Mouse (Mus musculus) MEL (cell line): ENCODE results near the gene Dpf2. TPM values are rescaled to one million over a fixed set of nuclear protein-coding genes. Genes with fewer than 3 reads are reported as not detected.

ENCODE experiments used
- DNase-seq: peaks from one replicate; pipeline ENCODE4 v3.0.0; 2011; ENCODE audit warnings: low read depth, low spot score
- H3K27ac ChIP-seq: 2 replicates; pipeline ENCODE4 v1.5.1; 2012; ENCODE audit warnings: low read depth, mild to moderate bottlenecking, control low read depth, low read length, moderate library complexity; ENCODE audit not compliant: control insufficient read depth
- H3K27me3 ChIP-seq, 2 experiments: fragments of 150-350 bp in 1 of 2; sonication (generic) in 1 of 2; 2 replicates each; pipeline ENCODE4 v1.6.1; 2012; ENCODE audit warnings: low read length in 2 of 2, mild to moderate bottlenecking in 2 of 2, improper control_type of control experiment in 1 of 2, moderate library complexity in 1 of 2; ENCODE audit not compliant: insufficient read depth in 2 of 2, control insufficient read depth in 1 of 2
- H3K36me3 ChIP-seq, 2 experiments: 2 replicates each; pipeline ENCODE4 v1.6.1; 2012 to 2014; ENCODE audit warnings: low read length in 2 of 2, improper control_type of control experiment in 1 of 2, inconsistent platforms in 1 of 2, mild to moderate bottlenecking in 1 of 2; ENCODE audit not compliant: insufficient read depth in 2 of 2, control insufficient read depth in 1 of 2
- H3K4me1 ChIP-seq, 2 experiments: fragments of 150-350 bp in 1 of 2; sonication (generic) in 1 of 2; 2 replicates each; pipeline ENCODE4 v1.6.1; 2012; ENCODE audit warnings: low read length in 2 of 2, improper control_type of control experiment in 1 of 2, mild to moderate bottlenecking in 1 of 2; ENCODE audit not compliant: insufficient read depth in 2 of 2, control insufficient read depth in 1 of 2
- H3K4me3 ChIP-seq, 2 experiments: fragments of 150-350 bp in 1 of 2; sonication (generic) in 1 of 2; 2 replicates each; pipeline ENCODE4 v1.5.1; 2012; ENCODE audit warnings: low read depth in 2 of 2, low read length in 2 of 2, mild to moderate bottlenecking in 2 of 2, moderate library complexity in 2 of 2, control low read depth in 1 of 2, improper control_type of control experiment in 1 of 2; ENCODE audit not compliant: control insufficient read depth in 1 of 2, insufficient read depth in 1 of 2
- H3K79me2 ChIP-seq: 2 replicates; pipeline ENCODE4 v1.6.1; 2012; ENCODE audit warnings: mild to moderate bottlenecking, low read length, moderate library complexity; ENCODE audit not compliant: control insufficient read depth, poor library complexity, insufficient read depth
- H3K9ac ChIP-seq: 2 replicates; pipeline ENCODE4 v1.6.1; 2012; ENCODE audit warnings: low read depth, mild to moderate bottlenecking, control low read depth, low read length, moderate library complexity; ENCODE audit not compliant: control insufficient read depth, poor library complexity, severe bottlenecking
- H3K9me3 ChIP-seq: fragments of 150-350 bp; sonication (generic); replicated peaks from 2 replicates; pipeline ENCODE4 v1.6.1; 2012; ENCODE audit warnings: mild to moderate bottlenecking, low read length, improper control_type of control experiment, moderate library complexity; ENCODE audit not compliant: insufficient read depth
- ELF1 ChIP-seq: IDR thresholded peaks from 2 replicates; pipeline ENCODE4 v1.6.1; 2014; ENCODE audit warnings: low read depth, mild to moderate bottlenecking, inconsistent platforms, low read length, improper control_type of control experiment, moderate library complexity
- HCFC1 ChIP-seq: IDR thresholded peaks from 2 replicates; pipeline ENCODE4 v1.6.1; 2012; ENCODE audit warnings: low read depth, mild to moderate bottlenecking, inconsistent platforms, low read length, improper control_type of control experiment, moderate library complexity
- KAT2A ChIP-seq: conservative IDR thresholded peaks from 2 replicates; pipeline ENCODE4 v1.6.1; 2012; ENCODE audit warnings: low read depth, low read length, improper control_type of control experiment, inconsistent platforms
- MAX ChIP-seq: IDR thresholded peaks from 2 replicates; pipeline ENCODE4 v1.6.1; 2011; ENCODE audit warnings: low read length, improper control_type of control experiment
- MAZ ChIP-seq: IDR thresholded peaks from 2 replicates; pipeline ENCODE4 v1.6.1; 2012; ENCODE audit warnings: low read depth, mild to moderate bottlenecking, inconsistent platforms, low read length, improper control_type of control experiment
- MXI1 ChIP-seq: IDR thresholded peaks from 2 replicates; pipeline ENCODE4 v1.6.1; 2011; ENCODE audit warnings: mild to moderate bottlenecking, low read depth, low read length, improper control_type of control experiment
- NELFE ChIP-seq: IDR thresholded peaks from 2 replicates; pipeline ENCODE4 v1.6.1; 2011; ENCODE audit warnings: low read depth, low read length, improper control_type of control experiment
- NRF1 ChIP-seq: IDR thresholded peaks from 2 replicates; pipeline ENCODE4 v1.6.1; 2014; ENCODE audit warnings: low read depth, mild to moderate bottlenecking, inconsistent platforms, low read length, improper control_type of control experiment, moderate library complexity; ENCODE audit not compliant: poor library complexity, insufficient read depth, severe bottlenecking
- POLR2A ChIP-seq, 2 experiments: IDR thresholded peaks; 2 replicates each; pipeline ENCODE4 v1.6.1; 2011 to 2012; ENCODE audit warnings: low read length in 2 of 2, mild to moderate bottlenecking in 2 of 2, control low read depth in 1 of 2, improper control_type of control experiment in 1 of 2, low read depth in 1 of 2, moderate library complexity in 1 of 2; ENCODE audit not compliant: control insufficient read depth in 1 of 2, insufficient read depth in 1 of 2, poor library complexity in 1 of 2
- POLR2AphosphoS2 ChIP-seq: IDR thresholded peaks from 2 replicates; pipeline ENCODE4 v1.6.1; 2011; ENCODE audit warnings: low read length, improper control_type of control experiment
- RCOR1 ChIP-seq: IDR thresholded peaks from 2 replicates; pipeline ENCODE4 v1.6.1; 2012; ENCODE audit warnings: low read depth, mild to moderate bottlenecking, inconsistent platforms, low read length, improper control_type of control experiment
- SIN3A ChIP-seq: IDR thresholded peaks from 2 replicates; pipeline ENCODE4 v1.6.1; 2012; ENCODE audit warnings: low read length, improper control_type of control experiment, inconsistent platforms
- TAL1 ChIP-seq: IDR thresholded peaks from 2 replicates; pipeline ENCODE4 v1.6.1; 2012; ENCODE audit warnings: mild to moderate bottlenecking, inconsistent platforms, low read length, moderate library complexity, mixed read lengths
- TBP ChIP-seq: IDR thresholded peaks from 2 replicates; pipeline ENCODE4 v1.8.0; 2011; ENCODE audit warnings: low read depth, low read length, improper control_type of control experiment
- TCF12 ChIP-seq: IDR thresholded peaks from 2 replicates; pipeline ENCODE4 v1.6.1; 2014; ENCODE audit warnings: low read depth, mild to moderate bottlenecking, inconsistent platforms, low read length, improper control_type of control experiment, moderate library complexity
- UBTF ChIP-seq: IDR thresholded peaks from 2 replicates; pipeline ENCODE4 v1.6.1; 2012; ENCODE audit warnings: low read depth, mild to moderate bottlenecking, inconsistent platforms, low read length, improper control_type of control experiment, moderate library complexity, borderline replicate concordance; ENCODE audit not compliant: insufficient read depth
- USF2 ChIP-seq, 2 experiments: IDR thresholded peaks; 2 replicates each; pipeline ENCODE4 v1.6.1; 2011 to 2012; ENCODE audit warnings: improper control_type of control experiment in 2 of 2, low read length in 2 of 2, borderline replicate concordance in 1 of 2, inconsistent platforms in 1 of 2, low read depth in 1 of 2, mild to moderate bottlenecking in 1 of 2; ENCODE audit not compliant: insufficient read depth in 1 of 2
- ZKSCAN1 ChIP-seq: IDR thresholded peaks from 2 replicates; pipeline ENCODE4 v1.6.1; 2012; ENCODE audit warnings: low read depth, mild to moderate bottlenecking, inconsistent platforms, low read length, improper control_type of control experiment, moderate library complexity
- ZMIZ1 ChIP-seq: IDR thresholded peaks from 2 replicates; pipeline ENCODE4 v1.6.1; 2012; ENCODE audit warnings: low read depth, mild to moderate bottlenecking, inconsistent platforms, low read length, improper control_type of control experiment, moderate library complexity
- ZNF384 ChIP-seq: IDR thresholded peaks from 2 replicates; pipeline ENCODE4 v1.6.1; 2012; ENCODE audit warnings: low read depth, mild to moderate bottlenecking, inconsistent platforms, low read length, improper control_type of control experiment
- polyA plus RNA-seq, 2 experiments: library from polyadenylated mRNA; stranded (reverse) in 1 of 2; unstranded in 1 of 2; fragments of >175 nt in 1 of 2; fragments of >200 nt in 1 of 2; gene quantifications; 2 replicates each; pipeline versions ENCODE4 v1.2.1 to v1.2.4; 2012; ENCODE audit warnings: low replicate concordance in 2 of 2, low read depth in 1 of 2; ENCODE audit not compliant: insufficient read length in 2 of 2, insufficient read depth in 1 of 2, missing spikeins in 1 of 2
- total RNA-seq: library from RNA; depleted of rRNA; stranded (reverse); fragments of 300-350 nt; gene quantifications from 2 replicates; pipeline ENCODE4 v1.2.3, GENCODE M21; 2012

Dpf2 gene
- total and polyA plus RNA-seq, 3 experiments, result 58.6 to 166 (median 133) TPM

DNA sequence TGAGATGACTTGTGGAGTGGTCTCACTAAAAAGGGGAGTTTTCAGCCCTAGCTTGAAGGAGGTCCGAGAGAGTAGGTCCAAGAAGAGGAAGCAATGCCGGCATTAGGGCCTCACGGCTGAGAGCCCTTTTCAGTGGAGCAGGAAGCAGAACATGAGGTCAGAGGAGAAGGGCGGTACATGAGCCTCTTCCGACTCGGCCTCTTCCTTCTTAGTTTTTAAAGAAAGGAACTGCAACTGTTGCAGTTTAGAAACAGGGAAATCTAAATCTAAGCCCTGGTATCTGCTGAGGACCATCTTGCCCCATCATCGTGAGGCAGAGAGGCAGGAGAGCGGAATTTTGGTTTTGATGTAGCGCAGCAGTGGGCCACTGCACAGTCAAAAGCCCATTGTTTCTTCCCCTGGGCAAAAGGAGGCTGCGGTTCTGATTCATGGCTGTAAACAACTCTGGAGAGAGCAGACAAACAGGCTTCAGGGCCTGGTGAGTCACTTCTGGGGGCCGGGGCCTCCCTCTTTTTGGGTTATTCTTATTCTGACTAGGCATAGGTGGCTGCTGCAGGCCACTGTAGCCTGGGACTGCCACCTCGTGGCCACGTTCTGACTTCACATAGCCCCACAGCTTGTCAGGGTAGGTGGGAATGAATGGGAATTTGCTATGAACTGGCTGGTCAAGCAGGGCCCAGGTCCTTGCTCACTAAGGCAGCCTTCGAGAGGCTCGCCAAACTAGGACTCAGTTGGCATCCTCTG, 35.0 kb downstream of the Dpf2 start, which contains the start of gene Slc25a45 (continued):
- TF ChIP-seq TAL1 (no peak), KAT2A (0 out of 2 replicates have a peak, but pooled peaks have one; percentile 27), UBTF (no peak), ZKSCAN1 (no peak)

DNA sequence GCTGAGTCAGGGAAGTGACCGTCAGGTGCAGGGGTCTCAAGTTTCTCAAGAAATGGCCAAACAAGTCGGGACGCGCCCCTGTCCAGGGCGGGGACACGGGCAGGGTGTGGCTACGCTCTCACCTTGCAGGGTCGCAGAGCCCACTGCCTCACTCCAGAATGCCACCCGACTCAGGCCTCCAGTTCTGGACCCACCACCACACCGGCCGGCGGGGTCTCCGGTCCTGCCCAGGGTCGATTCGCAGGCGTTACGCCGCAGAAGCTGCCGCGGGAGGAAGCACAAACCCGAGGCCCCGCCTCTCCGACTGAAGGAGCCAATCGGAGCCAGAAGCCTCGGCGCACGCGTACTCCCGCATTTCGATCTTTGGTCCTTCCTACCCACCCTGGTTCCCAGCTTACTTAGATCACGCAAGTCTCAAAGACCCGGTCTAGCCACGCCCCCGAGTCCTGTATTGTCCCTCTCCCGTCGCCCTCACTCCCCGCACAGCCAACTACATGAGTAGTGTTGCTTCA, 37.8 kb downstream of the Dpf2 start, which contains the start of gene Frmd8:
TSS of gene Frmd8 (minus strand) at position 306 of the 512 bp plus-strand sequence.
- Histone ChIP-seq H3K4me3 (peak within 1 kb of the TSS; percentile 87 to 91), H3K9me3 (no peaks in the 10 kb centered on the region), H3K9ac (peak within 1 kb of the TSS; percentile 90), H3K27me3 (no peaks in the 10 kb centered on the region), H3K4me1 (peaks cover 4 to 24% of the 10 kb centered on the region in 2 experiments), H3K36me3 (peaks cover 0 to 14% of the 10 kb centered on the region in 2 experiments; a peak in 2 of 4 replicates), H3K27ac (peak within 1 kb of the TSS; percentile 39), H3K79me2 (peaks cover 20% of the 10 kb centered on the region)
- DNase-seq, result peak; percentile 98
- TF ChIP-seq MAZ, result peak; percentile 25; the same call in 1 of the 2 replicates
- TF ChIP-seq MAX, result peak; percentile 63
- TF ChIP-seq NELFE, result peak; percentile 90
- peak; percentile 64 to 78; a peak in 3 of 4 replicates for TF ChIP-seq POLR2A (IDR thresholded peaks at IDR 0.05; ENCODE audit: control insufficient read depth in 1 of 2, insufficient read depth in 1 of 2, low read depth in 1 of 2, low read length in 2 of 2, poor library complexity in 1 of 2)
- peak; percentile 63 for TF ChIP-seq MXI1
- peak; percentile 42; the same call in 1 of the 2 replicates for TF ChIP-seq TCF12
- no peak for TF ChIP-seq ZNF384
- TF ChIP-seq HCFC1, result peak; percentile 70; the same call in 1 of the 2 replicates
- no peak for TF ChIP-seq RCOR1
- peak; percentile 81 for TF ChIP-seq ZMIZ1
- peak; percentile 74 for TF ChIP-seq POLR2AphosphoS2
- peak; percentile 82 for TF ChIP-seq SIN3A
- 0 out of 2 replicates have a peak, but pooled peaks have one; percentile 22 for TF ChIP-seq ELF1
- TF ChIP-seq TBP, result peak; percentile 55; the same call in 1 of the 2 replicates
- no peak for TF ChIP-seq TAL1
- no peak for TF ChIP-seq USF2 (IDR thresholded peaks at IDR 0.05; ENCODE audit: borderline replicate concordance in 1 of 2, insufficient read depth in 1 of 2, low read depth in 1 of 2, low read length in 2 of 2)
- peak; percentile 81 for TF ChIP-seq NRF1
